ENCODE assay signal across 8 mouse cellular contexts in the genomic region with DNA sequence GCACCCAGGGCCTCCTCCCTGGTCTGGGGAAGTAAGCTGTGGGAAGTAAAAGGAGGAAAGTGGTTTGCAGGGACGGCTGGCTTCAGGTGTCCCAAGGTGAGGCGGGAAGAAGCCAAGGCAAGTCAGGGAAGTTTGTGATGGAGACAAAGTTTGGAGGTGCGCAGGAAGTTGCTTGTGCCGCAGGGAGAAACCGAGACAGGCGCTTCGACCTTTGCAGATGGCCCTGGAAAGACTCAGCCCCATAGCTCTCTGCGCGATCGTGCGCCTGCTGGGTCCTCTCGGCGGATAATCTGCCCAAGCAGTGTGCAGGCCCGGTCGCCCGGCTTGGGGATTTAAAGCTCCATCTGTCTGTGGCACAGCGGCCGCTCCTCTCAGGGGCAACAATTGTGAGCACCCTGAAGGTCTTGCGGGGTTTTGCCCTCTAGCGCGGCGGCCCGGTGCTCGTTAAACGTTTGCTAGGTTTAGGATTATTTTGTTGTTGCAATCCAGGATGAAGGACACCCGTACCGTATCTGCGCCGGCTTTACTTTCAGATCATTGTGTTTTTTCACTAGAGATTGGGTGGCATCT.
DNase-seq lines count a peak whose midpoint lies in the region; ATAC-seq and TF ChIP-seq lines count a peak whose summit lies in the region.

No protein-coding gene starts in this region.

- no peaks in the 10 kb centered on the region for H3K36me3 ChIP-seq in heart, postnatal 0 days (replicated peaks; ENCODE audit: control insufficient read depth, insufficient read depth, low read length)
- no peaks in the 10 kb centered on the region for H3K36me3 ChIP-seq in testis, adult 2 months (ENCODE audit: control insufficient read depth, insufficient read depth, low read length)

- DNase-seq in urinary bladder, adult 18-20 months (ENCODE audit: low spot score in 2 of 2) = peak; percentile 6 to 54
- no peak for DNase-seq in urinary bladder, postnatal 10 days (ENCODE audit: low spot score)
- peak; percentile 71 for DNase-seq in embryo, embryonic 10.5 days (ENCODE audit: low spot score)
- DNase-seq in heart, postnatal 0 days (ENCODE audit: low spot score) = no peak
- DNase-seq in kidney, postnatal 36 days = peak; percentile 66 to 72
- DNase-seq in mesoderm, embryonic 11.5 days (ENCODE audit: low read depth, low spot score) = peak; percentile 41
- no peak for DNase-seq in layer of hippocampus, postnatal 36 days

- peak overlapping the region; percentile 91 for H3K4me2 ChIP-seq in heart, postnatal 0 days (ENCODE audit: low read depth, low read length)

- TF ChIP-seq POLR2A in testis, adult 2 months (IDR thresholded peaks at IDR 0.05; ENCODE audit: control insufficient read depth, low read depth, low read length) = no peak

- 3% methylated on average over 29 of the region's 29 CpGs for WGBS in heart, postnatal 0 days

- peak overlapping the region; percentile 71 for H3K9ac ChIP-seq in heart, postnatal 0 days (replicated peaks; ENCODE audit: low read depth, low read length)

- TF ChIP-seq CTCF in heart, postnatal 0 days (IDR thresholded peaks at IDR 0.05; ENCODE audit: low read depth) = no peak
- no peak for TF ChIP-seq CTCF in testis, adult 2 months (IDR thresholded peaks at IDR 0.05; ENCODE audit: control insufficient read depth, insufficient read depth, insufficient replicate concordance, low read depth, low read length)

- peaks cover 5% of the 10 kb centered on the region for H3K4me1 ChIP-seq in heart, postnatal 0 days (ENCODE audit: control insufficient read depth, insufficient read depth)
- peaks cover 7% of the 10 kb centered on the region for H3K4me1 ChIP-seq in testis, adult 2 months (ENCODE audit: control insufficient read depth, insufficient read depth, low read length)

- no peak for TF ChIP-seq EP300 in heart, postnatal 0 days (IDR thresholded peaks at IDR 0.05; ENCODE audit: low read depth)

- H3K27ac ChIP-seq in heart, postnatal 0 days (ENCODE audit: low read depth) = no peak overlapping the region
- no peak overlapping the region for H3K27ac ChIP-seq in testis, adult 2 months (ENCODE audit: control insufficient read depth, insufficient read depth, low read depth, low read length)

- no peak for ATAC-seq in heart, postnatal 0 days (ENCODE audit: insufficient read depth, low read depth)

- H3K4me3 ChIP-seq in heart, postnatal 0 days (ENCODE audit: low read depth, low read length) = peak overlapping the region; percentile 72
- H3K4me3 ChIP-seq in testis, adult 2 months (ENCODE audit: control insufficient read depth, low read depth, low read length) = peak overlapping the region; percentile 35

- no peaks in the 10 kb centered on the region for H3K9me3 ChIP-seq in heart, postnatal 0 days (replicated peaks; ENCODE audit: control insufficient read depth, low read length)

- H3K27me3 ChIP-seq in heart, postnatal 0 days (ENCODE audit: control insufficient read depth, insufficient read depth, low read length) = no peaks in the 10 kb centered on the region
- no peaks in the 10 kb centered on the region; the same call in 1 of the 2 replicates for H3K27me3 ChIP-seq in testis, adult 2 months (ENCODE audit: control insufficient read depth, insufficient read depth, low read length)

Comparison
In these comparisons a context has a peak if more than half of its experiments do, and no peak if none do; other contexts are left out.
1. DNase-seq: peak in urinary bladder, adult 18-20 months (2 of 2), embryo, embryonic 10.5 days (single experiment), kidney, postnatal 36 days (2 of 2) and mesoderm, embryonic 11.5 days (single experiment); none in urinary bladder, postnatal 10 days (single experiment), heart, postnatal 0 days (single experiment) and layer of hippocampus, postnatal 36 days (0 of 2).